Mouse (Mus musculus): Measurements from ENCODE around the gene Col5a3. TPM values are rescaled to one million over a fixed set of nuclear protein-coding genes. Genes with fewer than 3 reads are reported as not detected.
"Not testable (repeated sequence)": the region's sequence is repeated elsewhere in the genome, so short reads cannot be mapped to it uniquely, and the experiment has no call there.

The Col5a3 gene
- polyA plus RNA-seq (2015; fragmentation: Nextera tagmentation; extraction: Ambion mirVana): 0.23 and 0.45 TPM in 2 replicates

GRCm38 (mm10) chr9:20814521-20815272 is at the start of gene Col5a3:
Col5a3 (minus strand) TSS chr9:20815067.
- Histone ChIP-seq H3K4me2 (replicated peaks) (peak within 1 kb of the TSS; percentile 20), H3K9me3 (no peaks in the 10 kb centered on the region), H3K27me3 (peaks cover 10% of the 10 kb centered on the region; the same call in 1 of the 2 replicates), H3K4me1 (peaks cover 5% of the 10 kb centered on the region; the same call in 1 of the 2 replicates), H3K36me3 (no peaks in the 10 kb centered on the region), H3K9ac (replicated peaks) (no peak within 1 kb of the TSS), H3K27ac (replicated peaks) (no peak within 1 kb of the TSS), H3K4me3 (no peak within 1 kb of the TSS)
- WGBS: 3% methylated on average over 29 of the region's 29 CpGs
- ATAC-seq (replicated peaks): no peak

GRCm38 (mm10) chr9:20862225-20862624 is 47.4 kb upstream of the Col5a3 start:
- Histone ChIP-seq H3K36me3 (no peaks in the 10 kb centered on the region), H3K4me1 (no peaks in the 10 kb centered on the region), H3K9me3 (no peaks in the 10 kb centered on the region), H3K4me3 (no peak overlapping the region), H3K27ac (replicated peaks) (no peak overlapping the region), H3K27me3 (peaks cover 7% of the 10 kb centered on the region), H3K9ac (replicated peaks) (no peak overlapping the region), H3K4me2 (replicated peaks) (no peak overlapping the region)
- WGBS: 58% methylated on average over 4 of the region's 4 CpGs
- no peak for ATAC-seq (replicated peaks)

GRCm38 (mm10) chr9:20861821-20862220 is 47.0 kb upstream of the Col5a3 start:
- Histone ChIP-seq H3K27me3 (peaks cover 3% of the 10 kb centered on the region; the same call in 1 of the 2 replicates), H3K36me3 (no peaks in the 10 kb centered on the region), H3K9me3 (no peaks in the 10 kb centered on the region), H3K4me2 (replicated peaks) (no peak overlapping the region), H3K4me3 (no peak overlapping the region), H3K9ac (replicated peaks) (no peak overlapping the region), H3K4me1 (no peaks in the 10 kb centered on the region), H3K27ac (replicated peaks) (no peak overlapping the region)
- ATAC-seq (replicated peaks): no peak
- WGBS: 6% methylated on average over 4 of the region's 4 CpGs

GRCm38 (mm10) chr9:20859926-20860325 is 45.1 kb upstream of the Col5a3 start:
- H3K9ac ChIP-seq (replicated peaks): no peak overlapping the region
- no peaks in the 10 kb centered on the region for H3K36me3 ChIP-seq
- WGBS: 56% methylated on average over 6 of the region's 6 CpGs
- H3K4me3 ChIP-seq: no peak overlapping the region
- ATAC-seq (replicated peaks): no peak
- no peaks in the 10 kb centered on the region for H3K9me3 ChIP-seq
- H3K4me1 ChIP-seq: no peaks in the 10 kb centered on the region
- no peaks in the 10 kb centered on the region for H3K27me3 ChIP-seq
- no peak overlapping the region for H3K4me2 ChIP-seq (replicated peaks)
- no peak overlapping the region for H3K27ac ChIP-seq (replicated peaks)

- Histone ChIP-seq H3K27me3 (no peaks in the 10 kb centered on the region), H3K4me2 (replicated peaks) (no peak overlapping the region), H3K4me3 (no peak overlapping the region), H3K9ac (replicated peaks) (no peak overlapping the region), H3K4me1 (no peaks in the 10 kb centered on the region), H3K9me3 (no peaks in the 10 kb centered on the region), H3K27ac (replicated peaks) (no peak overlapping the region), H3K36me3 (no peaks in the 10 kb centered on the region)
- 8% methylated on average over 6 of the region's 6 CpGs for WGBS
- ATAC-seq (replicated peaks): no peak
Observed at GRCm38 (mm10) chr9:20857131-20857530, 42.3 kb upstream of the Col5a3 start.

- no peaks in the 10 kb centered on the region for H3K9me3 ChIP-seq
- no peak overlapping the region for H3K27ac ChIP-seq (replicated peaks)
- H3K4me1 ChIP-seq: no peaks in the 10 kb centered on the region
- no peak for ATAC-seq (replicated peaks)
- H3K4me3 ChIP-seq: no peak overlapping the region
- no peak overlapping the region for H3K4me2 ChIP-seq (replicated peaks)
- H3K9ac ChIP-seq (replicated peaks): no peak overlapping the region
- no peaks in the 10 kb centered on the region for H3K27me3 ChIP-seq
- H3K36me3 ChIP-seq: no peaks in the 10 kb centered on the region
- 88% methylated on average over 2 of the region's 2 CpGs for WGBS
Observed at GRCm38 (mm10) chr9:20850179-20850578, 35.3 kb upstream of the Col5a3 start.

GRCm38 (mm10) chr9:20842670-20843069 is 27.8 kb upstream of the Col5a3 start:
- Histone ChIP-seq H3K36me3 (no peaks in the 10 kb centered on the region), H3K27me3 (no peaks in the 10 kb centered on the region), H3K4me1 (no peaks in the 10 kb centered on the region), H3K9me3 (no peaks in the 10 kb centered on the region), H3K27ac (replicated peaks) (no peak overlapping the region), H3K4me3 (no peak overlapping the region), H3K9ac (replicated peaks) (no peak overlapping the region), H3K4me2 (replicated peaks) (no peak overlapping the region)
- WGBS: 17% methylated on average over 2 of the region's 2 CpGs
- ATAC-seq (replicated peaks): no peak

GRCm38 (mm10) chr9:20842211-20842610 is 27.3 kb upstream of the Col5a3 start:
- 66% methylated on average over 4 of the region's 4 CpGs for WGBS
- H3K27me3 ChIP-seq: no peaks in the 10 kb centered on the region

GRCm38 (mm10) chr9:20838931-20839330 is 24.1 kb upstream of the Col5a3 start:
- ATAC-seq (replicated peaks): no peak
- 51% methylated on average over 6 of the region's 6 CpGs for WGBS
- H3K9me3 ChIP-seq: no peaks in the 10 kb centered on the region

More at GRCm38 (mm10) chr9:20842211-20842610, 27.3 kb upstream of the Col5a3 start:
- Histone ChIP-seq H3K27ac (replicated peaks) (no peak overlapping the region), H3K4me1 (no peaks in the 10 kb centered on the region), H3K4me3 (no peak overlapping the region), H3K36me3 (no peaks in the 10 kb centered on the region), H3K4me2 (replicated peaks) (no peak overlapping the region), H3K9me3 (no peaks in the 10 kb centered on the region), H3K9ac (replicated peaks) (no peak overlapping the region)
- no peak for ATAC-seq (replicated peaks)

GRCm38 (mm10) chr9:20837184-20837947 is 22.5 kb upstream of the Col5a3 start:
- Histone ChIP-seq H3K9me3 (no peaks in the 10 kb centered on the region), H3K9ac (replicated peaks) (no peak overlapping the region), H3K4me1 (no peaks in the 10 kb centered on the region), H3K27ac (replicated peaks) (no peak overlapping the region), H3K4me2 (replicated peaks) (no peak overlapping the region), H3K36me3 (no peaks in the 10 kb centered on the region), H3K4me3 (no peak overlapping the region), H3K27me3 (no peaks in the 10 kb centered on the region)
- ATAC-seq (replicated peaks): no peak
- 77% methylated on average over 9 of the region's 9 CpGs for WGBS

More at GRCm38 (mm10) chr9:20838931-20839330, 24.1 kb upstream of the Col5a3 start:
- Histone ChIP-seq H3K27me3 (no peaks in the 10 kb centered on the region), H3K4me2 (replicated peaks) (no peak overlapping the region), H3K27ac (replicated peaks) (no peak overlapping the region), H3K4me3 (no peak overlapping the region), H3K4me1 (no peaks in the 10 kb centered on the region), H3K36me3 (no peaks in the 10 kb centered on the region), H3K9ac (replicated peaks) (no peak overlapping the region)

- 80% methylated on average over 11 of the region's 11 CpGs for WGBS
- not testable (repeated sequence) for H3K9me3 ChIP-seq; ATAC-seq (replicated peaks)
Observed at GRCm38 (mm10) chr9:20835431-20835954, 20.6 kb upstream of the Col5a3 start.

GRCm38 (mm10) chr9:20834881-20835280 is 20.0 kb upstream of the Col5a3 start:
- Histone ChIP-seq H3K36me3 (no peaks in the 10 kb centered on the region), H3K4me1 (peaks cover 8% of the 10 kb centered on the region), H3K27ac (replicated peaks) (no peak overlapping the region), H3K27me3 (no peaks in the 10 kb centered on the region), H3K9ac (replicated peaks) (no peak overlapping the region), H3K9me3 (no peaks in the 10 kb centered on the region), H3K4me3 (no peak overlapping the region), H3K4me2 (replicated peaks) (no peak overlapping the region)
- 87% methylated on average over 1 of the region's 1 CpGs for WGBS
- ATAC-seq (replicated peaks): no peak

More at GRCm38 (mm10) chr9:20835431-20835954, 20.6 kb upstream of the Col5a3 start:
- not testable (repeated sequence) for H3K27me3 ChIP-seq; H3K9ac ChIP-seq (replicated peaks); H3K4me3 ChIP-seq; H3K4me2 ChIP-seq (replicated peaks); H3K36me3 ChIP-seq; H3K27ac ChIP-seq (replicated peaks); H3K4me1 ChIP-seq

Measured in forebrain, embryonic 15.5 days (tissue).